Mouse (Mus musculus) hindbrain, embryonic 16.5 days (tissue): ENCODE results near the gene Tbc1d30. TPM values are rescaled to one million over a fixed set of nuclear protein-coding genes. Genes with fewer than 3 reads are reported as not detected.

Source experiments
- ATAC-seq: fragments of 200-750 bp; cut with Nextera tagmentation; 2 replicates; pipeline ENCODE4 v1.8.0; 2017; ENCODE audit warnings: moderate TSS enrichment, moderate library complexity
- H3K27ac ChIP-seq: fragments of 300-500 bp; sonication (generic); 2 replicates; pipeline ENCODE4 v1.5.1; 2014; ENCODE audit warnings: low read depth, mild to moderate bottlenecking, control low read depth, low read length, moderate library complexity
- H3K27me3 ChIP-seq: fragments of 300-500 bp; sonication (generic); replicated peaks from 2 replicates; pipeline ENCODE4 v1.6.1; 2014; ENCODE audit warnings: low read length; ENCODE audit not compliant: control insufficient read depth, insufficient read depth
- H3K36me3 ChIP-seq: fragments of 300-500 bp; sonication (generic); 2 replicates; pipeline ENCODE4 v1.6.1; 2014; ENCODE audit warnings: mild to moderate bottlenecking, low read length, moderate library complexity, mixed read lengths; ENCODE audit not compliant: control insufficient read depth, insufficient read depth
- H3K4me1 ChIP-seq: fragments of 300-500 bp; sonication (generic); 2 replicates; pipeline ENCODE4 v1.6.1; 2014; ENCODE audit warnings: low read depth, low read length; ENCODE audit not compliant: control insufficient read depth, insufficient read depth
- H3K4me2 ChIP-seq: fragments of 300-500 bp; sonication (generic); 2 replicates; pipeline ENCODE4 v1.6.1; 2014; ENCODE audit warnings: mild to moderate bottlenecking, low read length, control low read depth, moderate library complexity
- H3K4me3 ChIP-seq: fragments of 300-500 bp; sonication (generic); 2 replicates; pipeline ENCODE4 v1.5.1; 2014; ENCODE audit warnings: mild to moderate bottlenecking, low read length, control low read depth, moderate library complexity
- H3K9ac ChIP-seq: fragments of 300-500 bp; sonication (generic); 2 replicates; pipeline ENCODE4 v1.6.1; 2014; ENCODE audit warnings: low read depth, mild to moderate bottlenecking, control low read depth, low read length, moderate library complexity
- H3K9me3 ChIP-seq: fragments of 300-500 bp; sonication (generic); 2 replicates; pipeline ENCODE4 v1.6.1; 2014; ENCODE audit warnings: mild to moderate bottlenecking, low read length, moderate library complexity; ENCODE audit not compliant: control insufficient read depth
- WGBS: fragments of 180-500 bp; shearing (Covaris S2); extraction: QIAGEN DNeasy Blood & Tissue Kit; methylation state at CpG from one replicate; pipeline ENCODE4 v1.1.7; 2014; 5-methylcytosine and 5-hydroxymethylcytosine counted together
- polyA plus RNA-seq: library from polyadenylated mRNA; unstranded; fragments of >200 nt; fragmentation: Nextera tagmentation; extraction: Ambion mirVana; gene quantifications from 2 replicates; pipeline ENCODE4 v1.2.1, GENCODE M21; 2015

The Tbc1d30 gene
- polyA plus RNA-seq, 1 experiment from 2014 or later = 16.6 TPM

DNA sequence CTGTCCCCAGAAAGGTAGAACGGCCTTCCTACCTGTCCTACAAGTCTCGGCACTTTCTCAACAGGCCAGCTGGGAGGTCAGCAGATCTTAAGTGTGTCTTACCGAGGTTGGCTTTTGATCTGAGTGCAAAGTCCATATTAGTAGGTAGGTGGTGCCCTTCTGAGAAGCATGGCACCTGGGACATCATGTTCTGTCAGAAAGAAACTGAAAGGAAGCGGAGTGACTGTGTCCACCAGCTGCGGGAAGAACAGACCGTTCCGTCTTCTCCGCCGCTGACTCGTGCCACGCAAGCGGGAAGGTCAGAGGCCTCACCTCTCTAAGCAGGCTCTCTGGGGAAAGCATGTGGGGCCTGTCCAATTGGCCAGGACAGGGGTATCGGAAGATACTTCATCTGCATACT is 33.6 kb upstream of the Tbc1d30 start:
- peaks cover 63% of the 10 kb centered on the region for H3K36me3 ChIP-seq
- no peak for ATAC-seq
- H3K4me2 ChIP-seq = no peak overlapping the region
- 92% methylated on average over 13 of the region's 13 CpGs for WGBS
- no peaks in the 10 kb centered on the region for H3K9me3 ChIP-seq
- H3K27me3 ChIP-seq = no peaks in the 10 kb centered on the region
- H3K4me3 ChIP-seq = no peak overlapping the region
- H3K27ac ChIP-seq = no peak overlapping the region
- 0 out of 2 replicates have a peak, but pooled peaks cover 3% of the 10 kb centered on the region for H3K4me1 ChIP-seq
- no peak overlapping the region for H3K9ac ChIP-seq

DNA sequence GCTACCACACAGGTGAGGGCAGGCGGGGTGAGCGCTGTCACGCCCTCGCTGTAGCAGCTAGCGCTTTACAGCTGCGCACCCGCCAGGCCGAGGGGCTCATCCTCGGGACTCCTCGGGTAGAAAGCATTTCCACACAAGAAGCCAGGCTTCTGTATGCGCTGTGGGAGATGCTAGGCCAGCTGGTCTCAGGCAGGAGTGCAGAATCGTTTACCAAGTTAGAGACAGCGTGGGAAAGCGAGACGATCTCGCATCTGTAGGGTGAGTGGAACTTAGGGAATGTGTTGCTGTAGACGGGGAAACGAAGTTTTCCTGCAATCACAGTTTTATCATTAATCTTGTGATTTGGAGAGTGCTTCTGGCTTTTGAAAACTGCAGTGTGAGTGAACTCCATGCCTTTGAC is 30.2 kb upstream of the Tbc1d30 start:
- Histone ChIP-seq H3K4me1 (0 out of 2 replicates have a peak, but pooled peaks cover 2% of the 10 kb centered on the region), H3K4me2 (no peak overlapping the region), H3K9me3 (no peaks in the 10 kb centered on the region), H3K9ac (no peak overlapping the region), H3K4me3 (no peak overlapping the region), H3K27me3 (no peaks in the 10 kb centered on the region), H3K27ac (no peak overlapping the region), H3K36me3 (peaks cover 63% of the 10 kb centered on the region)
- ATAC-seq = no peak
- WGBS = 95% methylated on average over 18 of the region's 18 CpGs

DNA sequence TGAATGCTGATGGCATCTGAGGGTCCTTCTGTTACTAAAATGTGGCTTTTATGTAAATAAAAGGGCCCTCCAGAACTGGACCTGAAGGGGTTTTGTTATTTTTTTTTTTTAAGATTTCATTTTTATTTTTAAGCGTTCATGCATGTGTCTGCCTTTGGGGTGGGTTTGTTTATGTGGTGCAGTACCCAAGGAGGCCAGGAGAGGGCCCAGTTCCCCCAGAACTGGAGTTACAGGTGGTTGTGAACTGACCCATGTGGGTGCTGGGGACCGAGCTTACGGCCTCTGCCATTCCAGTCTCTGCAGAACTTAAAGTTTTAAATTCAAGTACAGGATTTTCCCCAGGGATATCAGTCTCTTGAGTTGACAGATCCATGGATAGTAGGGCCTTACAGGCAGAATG is 28.3 kb upstream of the Tbc1d30 start:
- no peaks in the 10 kb centered on the region for H3K27me3 ChIP-seq
- no peaks in the 10 kb centered on the region for H3K4me1 ChIP-seq
- H3K9me3 ChIP-seq = no peaks in the 10 kb centered on the region
- no peak overlapping the region for H3K4me3 ChIP-seq
- H3K27ac ChIP-seq = no peak overlapping the region
- 96% methylated on average over 3 of the region's 3 CpGs for WGBS
- H3K36me3 ChIP-seq = peaks cover 64% of the 10 kb centered on the region
- no peak for ATAC-seq
- H3K9ac ChIP-seq = no peak overlapping the region
- no peak overlapping the region for H3K4me2 ChIP-seq

DNA sequence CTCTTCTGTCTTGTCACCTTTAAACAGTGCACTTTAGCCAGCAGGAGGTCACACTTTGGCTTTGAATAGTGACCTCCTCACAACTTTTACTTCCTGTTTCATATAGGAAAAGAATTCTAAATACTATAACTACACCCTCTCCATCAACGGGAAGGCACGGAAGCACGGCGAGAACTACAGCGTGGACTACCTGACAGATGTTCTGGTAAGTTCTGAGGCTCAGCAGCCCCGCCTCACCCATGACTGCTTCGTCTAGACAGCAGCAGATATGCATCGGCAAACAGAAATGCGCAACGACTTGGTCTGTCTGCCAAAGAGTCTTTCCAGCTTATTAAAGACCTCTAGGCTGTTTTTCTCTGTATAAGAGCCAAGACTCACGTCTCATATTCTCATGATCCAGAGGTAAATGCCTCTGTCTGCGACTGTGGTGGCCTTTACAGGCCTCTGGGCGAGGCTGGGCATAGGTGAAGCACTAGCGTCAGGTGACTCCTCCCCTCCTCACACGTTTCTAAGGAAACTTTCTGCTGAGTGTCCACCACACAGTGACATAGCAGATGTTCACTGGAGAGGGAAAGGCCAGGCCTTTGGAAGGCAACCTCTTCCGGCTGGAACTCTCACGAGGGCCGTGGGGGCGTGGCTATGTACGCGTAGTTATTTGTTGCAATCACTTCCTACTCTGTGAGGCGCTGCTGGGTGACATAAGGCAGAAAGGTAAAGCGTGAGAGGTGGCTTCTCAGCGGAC is 25.6 kb upstream of the Tbc1d30 start:
- WGBS = 92% methylated on average over 24 of the region's 24 CpGs

DNA sequence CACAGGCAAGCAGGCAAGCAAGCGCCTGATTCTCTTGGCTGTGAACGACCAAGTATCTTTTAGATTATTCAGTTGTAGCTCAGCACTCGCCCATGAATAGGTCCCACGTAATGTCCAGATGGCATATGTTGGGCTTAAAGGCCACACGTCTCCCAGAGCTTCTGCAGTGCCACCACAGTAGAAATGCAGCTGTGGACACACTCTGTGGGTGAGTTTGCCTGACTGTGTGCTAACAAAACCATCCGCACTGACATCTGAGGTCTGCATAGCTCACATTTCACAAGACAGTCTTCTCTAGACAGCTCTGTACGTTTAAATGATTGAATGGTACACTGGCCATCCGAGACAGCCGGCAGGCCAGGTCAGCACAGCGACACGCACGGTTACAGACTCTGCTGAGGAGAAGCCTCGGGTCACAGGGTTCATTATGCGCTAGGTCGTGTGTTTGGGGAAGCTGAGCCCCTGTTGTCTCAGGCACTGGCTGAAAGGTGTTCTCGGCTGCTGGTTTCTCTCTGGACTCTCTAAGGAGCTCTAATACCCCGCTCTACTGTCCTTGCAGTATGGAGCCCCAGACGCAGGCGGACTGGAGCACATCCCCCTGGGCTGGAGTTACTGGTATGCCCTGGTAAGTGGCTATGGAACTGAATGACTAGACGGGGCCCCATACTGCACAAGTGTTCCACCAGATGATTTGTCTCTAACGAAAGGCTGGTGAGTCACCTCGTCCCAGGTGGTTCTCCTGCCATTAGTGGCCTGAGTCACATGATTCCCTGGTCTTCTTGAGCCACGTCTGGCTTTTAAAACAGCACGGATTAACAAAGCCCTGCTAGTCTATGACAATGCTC is 24.8 kb upstream of the Tbc1d30 start:
- Histone ChIP-seq H3K27me3 (no peaks in the 10 kb centered on the region), H3K9me3 (no peaks in the 10 kb centered on the region), H3K4me1 (no peaks in the 10 kb centered on the region), H3K4me3 (no peak overlapping the region), H3K27ac (no peak overlapping the region), H3K9ac (no peak overlapping the region), H3K36me3 (peaks cover 44% of the 10 kb centered on the region), H3K4me2 (no peak overlapping the region)
- WGBS = 82% methylated on average over 24 of the region's 24 CpGs
- ATAC-seq = no peak

More for the DNA sequence above, 25.6 kb upstream of the Tbc1d30 start:
- no peak overlapping the region for H3K27ac ChIP-seq
- no peaks in the 10 kb centered on the region for H3K9me3 ChIP-seq
- H3K9ac ChIP-seq = no peak overlapping the region
- ATAC-seq = no peak
- H3K27me3 ChIP-seq = no peaks in the 10 kb centered on the region
- H3K4me1 ChIP-seq = no peaks in the 10 kb centered on the region
- no peak overlapping the region for H3K4me2 ChIP-seq
- peaks cover 48% of the 10 kb centered on the region for H3K36me3 ChIP-seq
- no peak overlapping the region for H3K4me3 ChIP-seq

DNA sequence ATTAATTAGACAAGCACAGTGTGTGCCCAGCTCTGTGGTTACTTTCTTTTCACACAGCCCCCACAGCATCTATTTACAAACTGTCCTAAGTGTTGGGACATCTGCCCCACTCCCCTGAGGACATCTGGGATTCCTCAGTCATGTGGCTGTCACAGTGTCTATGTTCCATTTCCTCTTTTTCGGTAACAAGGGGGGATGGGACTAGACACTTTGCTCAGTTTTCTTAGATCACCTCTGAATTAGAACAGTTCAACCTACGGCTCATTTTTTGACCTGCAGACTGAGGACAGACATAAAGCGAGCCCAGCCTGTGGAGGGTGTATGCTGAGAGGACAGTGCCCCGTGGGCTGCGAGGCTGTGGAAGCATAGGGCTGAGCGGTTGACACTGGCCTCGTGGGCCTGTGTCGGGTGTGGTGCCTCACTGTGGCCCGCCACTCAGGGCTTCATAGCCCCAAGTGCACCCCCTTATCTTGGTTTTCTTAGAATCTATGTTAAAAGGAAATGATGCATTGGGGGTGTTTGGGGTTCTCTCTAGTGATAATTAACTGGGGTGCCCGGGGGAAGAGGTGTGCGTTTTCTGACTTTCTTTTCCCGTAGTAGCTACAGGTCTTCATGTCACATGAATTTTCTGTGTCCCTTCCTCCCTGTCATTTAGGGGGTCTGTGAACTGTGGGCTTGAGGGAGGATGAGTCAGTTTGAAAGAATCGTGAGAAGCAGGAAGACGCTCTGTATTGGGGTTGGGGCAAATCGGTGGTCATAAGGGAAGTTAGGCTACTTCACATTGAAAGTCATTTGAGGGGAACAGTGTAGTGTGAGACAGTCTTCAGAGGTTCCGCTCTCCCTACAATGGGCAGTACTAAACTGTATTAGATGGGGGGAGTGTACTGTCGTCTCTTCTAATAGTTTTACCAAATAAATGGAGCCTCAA is 23.9 kb upstream of the Tbc1d30 start:
- WGBS = 91% methylated on average over 17 of the region's 17 CpGs
- Histone ChIP-seq H3K9me3 (no peaks in the 10 kb centered on the region), H3K4me2 (no peak overlapping the region), H3K36me3 (peaks cover 44% of the 10 kb centered on the region), H3K27me3 (no peaks in the 10 kb centered on the region), H3K4me1 (no peaks in the 10 kb centered on the region), H3K9ac (no peak overlapping the region), H3K27ac (no peak overlapping the region), H3K4me3 (no peak overlapping the region)
- ATAC-seq = no peak

DNA sequence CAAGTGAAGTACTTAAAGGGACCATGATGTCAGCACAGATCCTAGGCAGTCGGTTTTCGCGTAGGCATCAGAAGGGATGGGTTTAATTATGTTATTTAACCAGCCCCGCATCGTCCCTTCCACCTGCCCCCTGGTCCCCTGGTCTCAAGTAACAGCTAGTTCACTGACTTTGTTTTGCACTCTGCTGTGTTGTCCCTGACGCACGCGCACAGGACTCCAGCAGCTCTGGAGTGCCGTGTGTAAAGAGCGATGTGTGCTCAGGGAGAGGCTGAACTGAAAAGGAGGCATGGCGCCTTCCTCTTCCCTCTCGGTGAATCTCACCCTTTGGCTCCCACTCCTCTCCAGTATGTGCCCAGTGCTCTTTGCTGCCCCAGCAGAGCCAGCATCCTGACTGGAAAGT is 22.9 kb upstream of the Tbc1d30 start:
- Histone ChIP-seq H3K4me3 (no peak overlapping the region), H3K36me3 (peaks cover 35% of the 10 kb centered on the region), H3K9ac (no peak overlapping the region), H3K4me2 (no peak overlapping the region), H3K27me3 (no peaks in the 10 kb centered on the region), H3K4me1 (no peaks in the 10 kb centered on the region), H3K9me3 (no peaks in the 10 kb centered on the region), H3K27ac (no peak overlapping the region)
- 82% methylated on average over 12 of the region's 12 CpGs for WGBS
- ATAC-seq = no peak

DNA sequence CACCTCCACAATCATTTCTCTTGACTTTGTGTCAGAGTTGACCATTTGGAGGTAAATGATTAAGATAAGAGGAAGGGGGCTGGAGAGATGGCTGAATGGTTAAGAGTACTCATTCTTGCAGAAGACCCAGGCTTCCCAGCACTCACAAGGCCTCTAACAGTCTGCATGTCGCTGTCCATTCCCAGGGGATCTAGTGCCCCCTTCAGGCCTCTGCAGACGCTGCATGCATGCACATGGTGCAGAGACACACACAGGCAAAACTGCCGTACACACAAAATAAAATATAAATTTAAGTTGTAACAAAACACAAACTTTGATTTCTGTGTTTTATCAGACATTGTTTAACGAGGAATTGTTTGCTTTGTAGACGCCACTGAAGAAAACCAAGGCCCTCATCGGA is 19.7 kb upstream of the Tbc1d30 start:
- Histone ChIP-seq H3K27ac (no peak overlapping the region), H3K9me3 (no peaks in the 10 kb centered on the region), H3K36me3 (peaks cover 12% of the 10 kb centered on the region), H3K27me3 (no peaks in the 10 kb centered on the region), H3K4me1 (peaks cover 13% of the 10 kb centered on the region), H3K4me3 (no peak overlapping the region), H3K4me2 (no peak overlapping the region), H3K9ac (no peak overlapping the region)
- WGBS = 93% methylated on average over 6 of the region's 6 CpGs
- ATAC-seq = no peak
